Mouse (Mus musculus) layer of hippocampus, adult 9-10 months (tissue): ENCODE data around the gene Asic3.

ENCODE experiments used
- DNase-seq: peaks from one replicate; pipeline ENCODE4 v3.0.0; 2022; ENCODE audit warnings: low spot score

Asic3 gene

DNA sequence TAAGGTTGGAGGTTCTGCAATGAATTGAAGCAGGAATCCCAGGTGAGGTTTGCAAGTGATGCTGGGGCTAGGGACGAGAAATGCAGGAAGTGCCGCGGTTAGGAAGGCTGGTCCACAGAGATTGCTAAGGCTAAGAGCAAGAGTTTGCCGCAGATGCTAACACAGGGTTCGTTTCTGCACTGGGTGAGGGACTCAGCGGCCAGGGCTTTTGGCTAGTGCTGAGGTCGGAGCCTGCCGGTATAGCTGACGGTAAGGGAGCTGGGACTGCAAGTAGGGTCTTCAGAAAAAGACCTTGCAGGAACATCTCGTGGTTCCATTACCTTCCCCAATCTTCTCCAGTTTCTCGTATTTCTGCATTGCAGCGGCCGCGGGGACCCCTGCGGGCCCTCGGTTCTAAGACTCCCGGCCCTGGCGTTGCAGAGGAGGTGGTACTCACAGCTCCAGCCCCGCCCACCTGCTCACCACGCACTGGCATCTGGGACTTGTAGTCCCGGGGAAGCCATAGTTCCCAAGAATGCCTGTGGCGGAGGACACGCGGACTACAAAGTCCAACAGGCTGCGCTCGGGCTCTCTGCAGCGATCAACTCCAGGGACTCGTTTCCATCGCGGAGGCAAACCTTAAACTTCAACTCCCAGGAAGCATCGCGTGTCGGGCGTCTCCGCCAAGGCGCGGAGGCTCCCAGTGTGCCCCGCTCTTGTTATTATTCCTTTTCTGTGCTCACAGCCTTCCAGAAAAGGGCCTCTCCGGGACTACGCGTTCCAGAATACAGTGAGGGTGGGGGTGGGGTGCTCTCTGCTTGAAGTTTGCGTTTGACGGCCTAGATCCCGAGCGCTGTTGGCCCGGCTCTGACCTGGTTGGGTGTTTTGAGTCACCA lies 10.2 kb downstream of the Asic3 start, which contains the start of the genes Cdk5 and Slc4a2:
Gene Cdk5, minus strand, starts transcription at position 402 of the 875 bp plus-strand sequence.
Gene Slc4a2, plus strand, starts transcription at position 709 of the 875 bp plus-strand sequence.
- DNase-seq = peak; percentile 99

DNA sequence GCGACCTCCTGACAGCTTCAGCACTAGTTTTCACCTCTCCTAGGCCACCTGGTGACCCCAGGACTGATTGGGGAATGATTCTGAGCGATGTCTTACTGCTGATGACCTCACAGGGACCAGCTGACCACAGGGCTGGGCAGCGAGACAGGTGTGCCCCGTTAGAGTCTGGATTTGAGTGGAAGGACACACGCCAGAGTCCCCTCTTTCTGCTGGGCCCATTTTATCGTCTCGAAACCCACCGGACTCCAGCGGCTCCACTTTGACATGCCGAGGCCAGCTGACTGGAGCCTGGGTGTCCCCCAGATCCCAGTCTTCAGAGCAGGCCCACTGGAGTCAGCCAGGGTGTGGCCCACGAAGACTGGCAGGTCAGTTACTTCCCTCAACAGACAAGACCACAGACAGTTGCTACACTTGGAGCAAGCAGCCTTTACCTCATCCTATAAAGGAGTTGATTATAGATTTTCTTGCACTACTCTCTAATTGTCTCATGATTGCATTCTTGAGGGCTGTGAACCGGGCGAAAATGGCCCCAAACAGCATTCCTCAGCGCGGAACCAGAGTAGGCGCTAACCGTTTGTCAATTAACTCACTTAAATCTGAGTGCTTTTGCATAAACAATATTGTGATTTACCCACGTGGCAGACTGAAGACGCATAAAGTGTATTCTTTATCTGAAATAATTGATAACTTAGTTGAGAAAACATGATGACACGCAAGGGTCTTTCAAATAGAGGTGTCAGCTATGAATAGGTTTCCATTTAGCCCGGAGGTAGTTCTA lies 11.0 kb downstream of the Asic3 start:
- DNase-seq = no peak

DNA sequence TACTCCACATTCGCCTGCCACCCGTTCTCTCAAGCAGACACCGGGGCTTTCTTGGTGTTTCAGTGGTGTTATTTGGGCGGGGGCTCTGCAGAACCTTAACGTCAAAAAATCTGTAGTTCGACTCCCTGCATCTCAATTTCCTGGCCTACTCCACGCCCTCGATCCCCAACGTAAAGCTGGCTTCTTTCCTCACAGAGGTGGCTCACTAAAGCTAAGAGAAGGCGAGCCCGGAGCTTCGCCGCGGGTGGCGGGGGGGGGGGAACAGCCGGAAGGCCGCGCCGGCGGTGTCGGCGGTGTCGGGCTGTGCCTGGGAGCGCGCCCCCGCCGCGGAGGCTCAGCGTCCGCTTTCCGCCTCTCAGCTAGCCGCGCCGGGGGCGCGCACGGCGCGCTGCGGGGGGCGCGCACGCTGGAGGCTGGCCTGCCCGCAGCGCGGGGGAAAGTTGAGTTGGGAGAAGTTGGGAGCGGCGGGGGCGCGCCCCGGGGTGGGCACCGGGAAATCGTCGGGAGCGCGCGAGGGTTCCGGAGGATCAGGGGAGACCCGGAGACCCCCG lies 11.7 kb downstream of the Asic3 start:
- DNase-seq = no peak

DNA sequence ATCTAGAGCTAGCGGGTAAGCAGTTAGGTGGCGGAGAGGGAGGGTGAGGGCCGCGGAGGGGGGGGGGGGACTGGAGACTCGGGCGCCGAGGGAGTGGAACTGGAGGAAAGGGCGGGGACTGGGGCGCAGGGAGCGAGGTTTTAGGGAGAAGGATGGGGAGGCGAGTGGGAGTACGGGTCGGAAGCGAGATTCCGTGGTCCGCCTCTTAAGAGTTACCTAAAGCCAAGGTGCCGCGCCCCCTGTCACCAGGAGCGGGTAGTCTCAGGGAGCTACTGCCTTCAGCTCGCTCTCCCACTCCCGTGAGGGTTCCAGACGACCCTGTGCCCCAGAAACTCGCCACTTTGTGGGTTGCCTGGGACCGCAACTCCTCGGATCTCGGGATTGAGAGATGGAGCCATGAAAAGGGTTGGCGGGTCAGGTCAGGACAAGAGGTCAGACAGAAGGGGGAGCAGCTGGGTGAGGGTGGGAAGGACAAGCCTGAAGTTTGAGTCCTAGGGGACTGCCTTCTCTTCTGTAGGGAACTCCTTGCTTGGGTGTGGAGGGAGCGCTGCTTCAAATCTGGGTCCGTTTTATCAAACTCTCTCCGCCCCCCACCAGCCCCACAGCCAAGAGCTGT lies 12.3 kb downstream of the Asic3 start:
- DNase-seq = no peak

DNA sequence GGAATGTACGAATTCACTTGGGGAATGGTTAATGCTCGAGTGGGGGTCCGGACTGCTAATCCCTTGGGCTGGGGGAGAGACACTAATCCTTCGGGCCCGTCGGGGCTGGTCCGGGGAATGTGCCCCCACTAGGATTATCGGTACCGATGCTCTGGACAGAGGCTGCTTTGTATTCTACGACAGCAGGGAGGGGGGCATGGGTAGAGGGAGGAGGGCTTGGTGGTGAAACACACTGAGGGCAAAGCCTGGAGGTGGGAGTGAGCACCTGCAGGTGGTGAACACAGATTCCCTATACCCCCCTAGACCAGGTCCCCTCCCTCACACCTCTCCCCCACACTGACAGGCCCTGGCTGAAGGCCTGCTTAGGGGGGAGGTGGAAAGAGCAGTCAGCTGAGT lies 12.8 kb downstream of the Asic3 start:
- no peak for DNase-seq

DNA sequence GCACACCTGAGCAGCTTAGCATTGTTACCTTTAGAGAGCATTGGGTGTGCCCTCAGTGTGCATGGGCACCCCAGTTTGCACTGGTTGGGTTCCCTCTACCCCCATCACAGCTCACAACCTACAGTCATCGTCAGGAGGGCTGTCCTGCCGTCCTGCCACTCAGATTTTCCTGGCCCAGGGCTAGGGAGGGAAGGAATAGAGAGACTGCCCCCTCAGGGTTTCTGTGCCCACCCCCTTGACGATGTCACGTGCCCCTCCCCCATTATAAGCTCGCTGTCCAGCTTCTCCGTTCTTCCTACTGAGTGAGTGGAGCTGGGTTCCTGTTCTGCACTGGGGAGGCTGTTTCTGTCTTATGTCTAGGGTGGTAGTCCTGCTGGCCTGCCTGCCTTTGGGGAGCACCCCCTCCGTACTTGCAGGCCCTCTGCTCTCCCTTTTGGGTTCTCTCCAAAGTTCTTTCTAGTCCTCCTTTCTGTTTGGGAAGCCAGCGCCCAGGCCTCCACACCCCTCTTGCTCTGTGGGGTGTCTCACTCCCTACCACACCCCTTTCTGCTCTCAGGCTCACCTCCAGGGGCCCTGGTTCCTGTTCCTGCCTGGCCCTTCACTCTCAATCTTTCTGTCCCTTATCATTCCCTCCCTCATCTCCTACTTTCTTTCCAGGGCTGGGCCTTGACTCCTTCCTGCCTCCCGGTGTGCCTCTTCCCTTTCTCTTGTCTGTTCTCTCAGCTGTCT lies 13.5 kb downstream of the Asic3 start:
- no peak for DNase-seq

DNA sequence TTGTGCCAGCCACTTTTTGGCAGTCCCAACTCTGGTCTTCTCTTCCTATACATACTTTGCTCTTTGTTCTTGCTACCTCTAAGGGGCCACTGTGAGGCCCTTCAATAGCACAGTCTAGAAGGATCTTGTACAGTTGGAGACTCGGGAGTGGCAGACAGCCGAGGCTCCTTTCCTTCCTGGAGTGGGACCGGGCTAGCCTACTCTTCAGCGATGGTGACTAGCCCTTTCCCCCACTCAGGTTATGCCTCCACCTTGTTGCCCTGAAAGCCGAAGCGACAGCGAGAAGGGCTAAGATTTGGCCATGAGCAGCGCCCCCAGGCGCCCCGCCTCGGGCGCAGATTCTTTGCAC lies 14.1 kb downstream of the Asic3 start:
- no peak for DNase-seq

DNA sequence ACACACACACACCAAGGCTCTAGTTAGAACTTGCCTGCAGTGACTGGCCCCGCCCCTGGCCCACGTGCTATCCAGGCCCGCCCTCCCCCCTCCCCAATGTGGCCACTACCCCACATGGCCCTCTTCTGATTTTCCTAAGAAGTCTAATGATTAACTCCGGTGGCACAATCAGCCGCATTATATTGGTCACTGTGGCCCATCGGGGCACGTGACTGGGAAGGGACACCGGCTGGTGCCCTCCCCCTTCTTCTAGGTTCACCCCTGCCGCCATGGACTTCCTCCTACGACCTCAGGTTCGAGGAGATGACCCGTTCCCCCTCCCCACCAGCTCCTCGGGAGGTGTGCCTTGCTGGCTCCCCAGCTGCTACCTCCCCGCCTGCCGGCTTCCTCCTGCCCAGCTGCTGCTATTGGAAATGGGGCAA lies 14.8 kb downstream of the Asic3 start:
- DNase-seq = no peak

DNA sequence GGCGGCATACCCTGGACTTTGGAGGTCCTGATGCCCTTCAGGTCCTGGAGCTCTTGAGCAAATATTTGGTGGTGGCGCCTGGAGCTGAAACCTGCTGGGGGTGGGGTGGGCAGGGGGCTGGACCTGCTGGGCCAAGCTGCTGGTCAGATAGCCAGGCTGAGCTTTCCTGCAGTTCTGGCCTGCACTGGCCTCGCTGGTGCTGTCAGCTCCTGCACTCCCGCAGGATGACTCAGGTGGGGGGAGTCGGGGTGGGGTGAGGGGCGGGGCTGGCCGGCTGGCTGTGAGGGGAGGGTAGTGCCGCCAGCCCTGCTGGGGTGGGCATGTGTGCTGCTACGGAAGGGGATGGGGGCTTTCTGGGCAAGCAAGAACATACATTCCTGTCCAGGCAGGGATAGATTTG lies 15.4 kb downstream of the Asic3 start:
- no peak for DNase-seq

DNA sequence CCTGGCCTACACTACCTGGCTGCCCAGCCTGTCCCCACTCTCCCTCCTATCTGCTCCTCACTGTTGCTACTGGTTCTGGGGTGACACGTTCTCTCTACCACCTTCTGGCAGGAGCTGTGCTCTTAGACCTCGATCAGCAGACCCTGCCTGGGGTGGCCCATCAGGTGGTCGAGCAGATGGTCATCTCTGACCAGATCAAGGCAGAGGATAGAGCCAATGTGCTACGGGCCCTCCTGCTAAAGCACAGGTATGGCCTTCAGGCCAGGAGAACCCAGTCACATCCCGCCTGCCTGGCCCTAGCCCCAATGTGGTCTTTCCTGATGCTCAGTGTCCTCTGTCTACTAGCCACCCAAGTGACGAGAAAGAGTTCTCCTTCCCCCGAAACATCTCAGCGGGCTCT lies 20.8 kb downstream of the Asic3 start:
- DNase-seq = no peak

DNA sequence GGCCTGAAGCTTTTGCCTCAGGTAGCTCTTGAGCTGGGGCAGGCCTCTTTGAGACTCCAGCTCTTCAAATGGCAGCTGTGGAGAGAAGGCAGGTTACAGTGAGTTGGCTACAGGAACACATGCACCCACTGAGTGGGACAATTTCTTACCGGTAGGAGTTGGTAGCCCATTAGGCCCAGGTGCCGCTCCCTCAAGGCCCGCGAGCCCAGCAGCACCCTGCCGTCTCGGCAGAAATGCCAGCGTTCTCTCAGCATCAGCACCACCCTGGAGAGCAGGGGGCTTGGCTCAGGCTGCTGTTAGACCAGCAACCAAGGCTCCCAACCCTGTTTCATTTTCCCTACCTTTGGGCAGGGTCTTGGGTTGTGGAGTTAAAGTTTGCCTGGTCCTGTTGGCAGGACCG lies 28.0 kb downstream of the Asic3 start:
- DNase-seq = no peak

DNA sequence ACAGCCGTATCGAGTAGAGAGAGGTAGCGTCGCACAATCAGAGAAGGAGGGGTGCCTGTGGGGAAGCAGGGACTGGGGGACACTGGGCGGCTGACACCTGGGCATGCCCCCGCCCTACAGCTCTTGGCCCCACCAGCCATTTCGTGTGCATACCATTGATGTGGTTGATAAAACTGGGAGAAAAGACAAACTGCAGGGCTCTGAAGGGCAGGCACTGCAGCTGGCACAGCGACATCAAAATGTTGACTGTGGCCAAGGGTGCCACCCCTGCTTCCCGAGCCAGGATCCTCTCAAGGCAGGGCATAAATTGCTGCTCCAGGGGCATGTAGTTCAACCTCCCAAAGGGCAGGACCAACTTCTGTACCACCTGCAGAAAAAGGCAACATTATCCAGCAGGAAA lies 28.8 kb downstream of the Asic3 start:
- no peak for DNase-seq

DNA sequence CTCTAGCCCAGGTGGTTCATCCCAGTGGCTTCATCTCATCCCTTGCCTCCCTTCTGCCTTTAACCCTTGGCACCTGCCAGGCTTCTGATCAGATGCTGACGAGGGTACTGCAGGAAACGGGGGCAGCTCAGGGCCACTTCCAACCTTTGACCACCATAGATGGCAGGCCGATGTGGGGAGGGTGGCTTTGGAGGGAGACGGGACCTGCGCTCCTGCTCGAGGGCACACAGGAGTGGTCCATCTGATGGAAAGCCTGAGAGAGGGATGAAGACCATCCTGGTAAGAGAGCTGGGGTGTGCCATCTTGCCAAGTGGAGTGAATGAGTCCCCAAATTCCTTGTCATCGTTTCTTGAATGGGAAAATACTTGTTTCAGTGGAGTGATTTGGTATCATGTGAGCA lies 30.0 kb downstream of the Asic3 start:
- DNase-seq = no peak

DNA sequence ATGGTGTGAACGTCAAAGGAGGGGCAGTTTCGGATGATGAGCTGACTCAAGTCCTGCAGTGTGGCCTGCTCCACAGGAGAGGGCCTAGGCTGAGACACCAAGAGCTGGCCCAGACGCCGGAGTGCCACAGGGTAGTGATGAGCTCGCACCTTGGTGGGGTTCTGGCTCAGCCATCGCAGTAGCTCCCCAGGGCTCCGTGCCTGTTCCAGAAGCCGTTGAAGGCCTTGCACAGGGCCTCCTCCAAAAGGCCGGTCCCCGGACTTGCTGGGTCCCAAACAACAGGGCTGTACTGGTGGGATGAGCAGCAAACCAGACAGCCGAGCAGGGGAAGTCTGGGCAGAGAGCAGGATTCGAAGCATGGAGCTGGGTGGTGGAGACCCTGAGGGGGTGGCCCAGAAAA lies 30.7 kb downstream of the Asic3 start:
- no peak for DNase-seq

DNA sequence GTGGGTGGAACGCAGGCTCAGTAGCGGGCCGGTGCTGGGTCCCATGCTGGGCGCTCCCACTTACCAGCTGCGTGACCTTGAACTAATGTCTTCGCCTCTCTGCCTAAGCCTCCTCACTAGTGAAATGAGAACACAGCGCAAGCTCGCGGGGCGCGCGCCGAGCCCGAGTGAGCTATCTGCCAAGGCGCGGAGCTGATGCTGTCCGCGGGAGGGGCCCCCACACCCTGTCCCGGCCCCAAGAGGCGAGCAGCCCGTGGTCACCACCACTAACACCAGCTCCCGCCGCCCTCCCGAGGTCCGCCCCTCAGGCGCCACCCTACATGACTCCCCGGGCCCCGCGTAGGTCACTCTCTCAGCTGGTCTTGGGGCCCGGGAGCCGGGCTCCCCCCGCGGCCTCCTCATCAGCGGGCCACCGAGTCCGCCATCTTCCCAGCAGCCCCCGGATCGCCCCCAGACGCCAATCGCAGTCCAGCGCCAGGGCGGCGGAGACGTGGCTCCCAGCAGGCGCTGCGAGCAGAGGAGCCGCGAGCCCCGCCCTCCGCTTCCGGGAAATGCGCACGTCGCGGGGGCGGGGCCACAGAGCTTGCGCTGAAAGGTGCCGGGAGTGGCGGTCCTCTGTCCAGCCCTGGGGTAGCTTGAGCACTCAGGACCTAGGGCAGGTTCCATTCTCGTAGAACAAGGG lies 31.7 kb downstream of the Asic3 start, which contains the start of gene Fastk:
Gene Fastk, minus strand, starts transcription at position 542 of the 682 bp plus-strand sequence.
- peak; percentile 71 for DNase-seq

DNA sequence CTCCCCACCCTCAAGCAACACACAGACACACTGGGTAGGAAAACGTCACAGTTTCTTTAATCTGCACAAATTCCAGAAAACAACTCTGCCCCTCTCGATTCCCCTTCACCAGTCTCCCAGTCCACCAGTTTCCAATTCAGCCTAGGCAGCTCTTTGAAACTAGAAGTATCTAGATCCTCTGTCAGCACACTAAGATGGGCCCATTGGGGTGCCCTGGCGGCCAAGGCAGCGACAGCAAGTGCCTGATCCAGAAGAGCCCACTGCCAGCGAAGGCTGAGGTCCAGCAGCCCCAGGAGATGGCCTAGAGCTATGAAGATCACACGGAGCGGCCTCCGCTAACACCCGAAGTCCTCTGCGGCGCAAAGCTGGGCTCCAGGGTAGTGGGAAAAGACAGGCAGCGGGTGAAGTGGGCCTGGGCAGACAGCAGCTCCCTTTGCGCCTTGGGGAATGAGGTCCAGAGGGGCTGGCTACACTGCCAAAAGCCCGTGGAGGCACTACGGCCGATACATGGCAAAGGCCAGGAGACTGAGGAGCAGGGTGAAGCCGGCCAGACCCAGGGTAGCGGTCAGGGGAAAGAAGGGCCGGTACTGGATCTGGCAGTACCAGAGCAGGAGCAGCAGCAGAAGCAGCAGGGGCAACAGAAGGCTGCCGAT lies 32.4 kb downstream of the Asic3 start:
- DNase-seq = no peak

DNA sequence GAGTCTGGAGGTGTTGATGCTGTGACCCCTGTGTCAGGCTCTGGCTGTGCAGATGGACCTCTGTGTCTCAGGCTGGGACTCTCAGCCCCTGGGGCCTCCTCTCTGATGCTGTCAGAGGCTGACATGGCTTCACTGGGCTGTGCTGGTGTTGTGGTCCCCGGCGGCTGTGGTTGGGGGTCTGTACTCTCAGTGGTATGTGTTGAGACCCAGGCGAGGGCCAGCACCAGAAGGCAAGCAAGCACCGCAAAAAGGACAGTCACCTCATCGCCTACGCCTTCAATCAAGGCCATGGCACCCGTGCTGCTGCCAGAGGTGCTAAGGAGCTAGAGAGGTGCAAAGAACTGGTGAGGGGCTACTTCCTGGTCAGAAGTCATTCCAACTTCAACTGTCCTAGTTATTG lies 33.4 kb downstream of the Asic3 start:
- no peak for DNase-seq

DNA sequence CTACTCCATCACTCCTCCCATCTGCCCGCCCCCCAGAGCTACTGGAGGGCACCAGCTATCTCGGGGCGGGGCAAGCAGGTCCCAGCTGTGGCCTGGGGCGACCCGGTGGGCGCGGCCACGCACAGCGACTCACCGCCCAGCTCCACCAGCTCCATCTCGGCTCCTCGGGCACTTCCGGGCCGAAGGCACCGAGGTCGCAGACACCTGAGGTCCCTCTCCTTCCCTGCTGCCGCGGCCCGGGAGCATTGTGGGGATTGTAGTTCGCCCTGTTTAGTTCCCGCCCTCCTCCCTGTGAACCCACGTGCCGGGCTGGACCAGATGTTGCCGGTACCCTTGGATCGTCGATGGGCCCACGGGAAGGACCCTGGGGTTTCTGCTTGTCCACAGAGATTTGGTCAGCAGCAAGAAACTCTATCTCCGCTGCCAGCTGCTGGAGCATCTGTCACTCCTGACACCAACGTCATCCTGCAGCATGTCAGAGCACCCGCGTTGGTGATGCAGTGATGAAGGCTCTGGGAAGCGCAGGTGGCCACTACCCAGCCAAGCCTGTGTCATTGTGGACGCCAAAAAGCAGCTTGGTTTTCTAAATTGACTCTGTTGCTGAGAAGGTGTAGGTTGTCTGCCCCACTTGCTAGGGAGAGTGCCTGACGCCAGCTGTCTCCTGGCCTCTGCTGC lies 34.6 kb downstream of the Asic3 start, which contains the start of gene Tmub1:
Gene Tmub1, minus strand, starts transcription at position 231 of the 675 bp plus-strand sequence.
- peak; percentile 69 for DNase-seq

DNA sequence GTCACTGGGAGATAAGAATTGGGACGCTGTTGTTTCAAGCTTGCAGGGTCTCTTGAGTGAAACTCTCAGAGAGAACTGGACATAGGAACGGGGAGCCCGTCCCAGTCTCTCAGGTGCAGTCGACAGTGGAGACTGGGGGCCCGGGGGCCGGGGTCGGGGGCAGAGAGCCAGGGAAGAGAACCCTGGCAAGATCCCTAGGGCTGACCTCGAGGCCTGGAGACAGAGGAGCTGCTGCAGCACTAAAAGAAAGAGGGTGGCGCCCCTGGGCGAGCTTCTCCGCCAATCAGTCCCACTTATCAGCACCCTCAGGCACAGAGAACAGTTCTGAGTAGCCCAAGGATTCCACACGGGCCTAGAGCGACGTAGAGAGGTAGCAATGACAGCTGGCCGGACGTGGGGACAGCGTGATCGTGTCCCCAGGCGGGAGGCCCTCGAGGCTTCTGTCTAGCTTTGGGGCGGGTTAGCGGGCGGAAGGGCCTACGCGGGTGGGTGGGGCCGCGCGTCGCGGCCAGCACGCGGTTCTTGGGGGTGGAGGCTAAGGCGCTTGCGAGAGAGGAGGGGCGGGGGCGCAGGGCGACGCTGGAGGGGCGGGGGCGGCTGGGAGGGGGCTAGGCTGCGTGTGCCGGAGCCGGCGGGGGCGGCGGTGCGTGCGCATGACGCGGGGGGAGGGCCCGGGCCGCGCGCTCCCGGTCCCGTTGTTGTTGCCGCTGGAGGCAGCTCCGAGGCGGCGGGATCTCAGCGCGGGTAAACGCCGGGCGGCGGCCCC lies 38.3 kb downstream of the Asic3 start:
- DNase-seq = no peak
